Mouse (Mus musculus): ENCODE results near the gene Kpna1. TPM values are rescaled to one million over a fixed set of nuclear protein-coding genes. Genes with fewer than 3 reads are reported as not detected.

Kpna1 gene
- total RNA-seq, 2 experiments from 2014 or later = 50.6 to 55.9 TPM

- DNase-seq = no peak
Observed at GRCm38 (mm10) chr16:36069819-36070575, 91.4 kb downstream of the Kpna1 start.

GRCm38 (mm10) chr16:36071071-36071449 is 92.5 kb downstream of the Kpna1 start:
- DNase-seq = no peak

DNA sequence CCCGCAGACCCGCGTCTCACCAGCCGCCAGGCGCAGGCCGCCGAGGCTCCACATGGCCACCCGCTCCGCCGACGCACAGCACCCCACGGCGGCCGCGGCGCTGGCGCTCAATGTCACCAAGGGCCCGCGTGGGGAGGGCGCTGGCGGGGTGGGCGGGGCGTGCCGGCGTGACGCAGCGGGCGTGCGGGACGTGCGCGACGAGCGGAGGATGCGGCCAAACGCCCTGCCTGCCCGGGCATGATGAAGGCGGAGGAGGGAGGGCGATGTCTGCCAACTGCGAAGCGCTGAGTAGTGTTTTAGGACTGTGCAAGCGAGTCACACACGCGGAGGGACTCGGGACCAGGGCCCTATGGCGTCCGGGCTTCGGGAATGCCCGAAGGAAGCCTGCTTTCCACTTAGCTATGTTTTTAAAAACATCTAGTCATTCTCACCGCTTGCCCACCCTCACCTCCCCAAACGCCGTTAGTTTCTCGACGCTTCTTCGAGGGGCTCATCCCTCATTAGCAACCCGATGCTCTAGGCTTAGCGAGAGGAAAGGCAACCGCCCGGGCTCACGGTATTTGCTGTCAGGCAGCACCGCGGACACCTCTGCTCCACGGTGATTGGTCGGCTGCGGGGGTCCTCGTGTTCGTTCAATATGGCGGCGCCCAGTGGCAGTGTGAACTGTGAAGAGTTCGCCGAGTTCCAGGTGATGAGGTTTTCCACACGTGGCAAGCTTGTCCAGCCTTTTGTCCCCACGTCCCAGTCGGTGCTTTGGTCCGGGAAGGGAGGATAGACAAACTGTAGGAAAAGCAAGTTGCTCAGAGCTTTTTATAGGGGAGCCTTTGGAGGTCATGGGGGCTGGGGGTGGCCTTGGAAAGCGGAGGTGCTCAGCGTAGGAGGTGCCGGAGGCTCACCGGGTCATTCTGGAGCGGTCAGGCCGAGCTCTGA is 93.2 kb downstream of the Kpna1 start, which contains the start of the genes Fam162a and Ccdc58:
Gene Fam162a, minus strand, starts transcription at position 145 of the 930 bp plus-strand sequence.
Gene Ccdc58, plus strand, starts transcription at position 236 of the 930 bp plus-strand sequence.
- DNase-seq = peak; percentile 97

- no peak for DNase-seq
Observed at GRCm38 (mm10) chr16:36072410-36073011, 94.0 kb downstream of the Kpna1 start.

- no peak for DNase-seq
Observed at GRCm38 (mm10) chr16:36074772-36075171, 96.2 kb downstream of the Kpna1 start.

DNA sequence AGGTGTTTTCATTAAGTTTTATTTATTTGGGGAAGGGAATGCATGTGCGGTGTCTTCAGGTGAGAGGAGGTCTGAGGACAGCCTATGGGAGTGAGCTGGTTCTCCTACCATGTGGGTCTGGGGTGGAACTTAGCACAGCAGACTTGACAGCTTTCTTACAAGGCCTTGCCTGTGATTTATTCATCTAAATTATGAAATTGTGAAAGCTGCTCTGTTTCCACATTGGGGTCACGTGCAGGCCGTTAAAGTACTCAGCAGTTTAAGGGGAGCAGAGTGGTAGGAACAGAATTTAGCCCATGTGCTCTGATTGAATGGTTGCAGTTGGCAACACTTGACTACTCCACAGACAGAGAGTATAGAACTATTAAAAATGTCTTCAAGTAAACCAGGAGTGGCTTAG is 101.4 kb downstream of the Kpna1 start:
- DNase-seq = no peak

Other genes with a start within 250 kb of the Kpna1 start
- 10 to 100 TPM; 27.0 to 30.1 TPM for gene Dirc2, start 209.4 kb upstream of the Kpna1 start, total RNA-seq (2021)
- 1 to 10 TPM; 4.2 to 4.7 TPM for gene Hspbap1, start 208.4 kb upstream of the Kpna1 start, total RNA-seq (2021)
- gene Parp14, start 107.2 kb upstream of the Kpna1 start, total RNA-seq (2021) = 10 to 100 TPM in 1 of 2 experiments, 1 to 10 TPM in 1; 7.2 to 12.1 TPM
- gene Parp9, start 40.3 kb upstream of the Kpna1 start, total RNA-seq (2021) = 10 to 100 TPM; 12.5 to 16.4 TPM
- 10 to 100 TPM in 1 of 2 experiments, 1 to 10 TPM in 1; 8.7 to 10.1 TPM for gene Dtx3l, start 39.6 kb upstream of the Kpna1 start, total RNA-seq (2021)
- 1 to 10 TPM; 4.3 to 5.3 TPM for gene Wdr5b, start 62.4 kb downstream of the Kpna1 start, total RNA-seq (2021)
- gene Fam162a, start 92.8 kb downstream of the Kpna1 start, total RNA-seq (2021) = 100 to 1,000 TPM; 181 to 193 TPM
- gene Ccdc58, start 92.9 kb downstream of the Kpna1 start, total RNA-seq (2021) = 10 to 100 TPM; 57.9 to 74.7 TPM
- gene Csta1, start 152.5 kb downstream of the Kpna1 start, total RNA-seq (2021) = not detected
- gene Stfa2l1, start 178.1 kb downstream of the Kpna1 start, total RNA-seq (2021) = 1 to 10 TPM; 7.6 to 9.0 TPM
- gene Gm5483, start 205.5 kb downstream of the Kpna1 start, total RNA-seq (2021) = 10 to 100 TPM in 1 of 2 experiments, 1 to 10 TPM in 1; 10.0 to 12.4 TPM
- not detected for gene Gm5416, start 231.7 kb downstream of the Kpna1 start, total RNA-seq (2021)
- gene 2010005H15Rik, start 242.7 kb downstream of the Kpna1 start, total RNA-seq (2021) = 1 to 10 TPM; 2.3 to 2.6 TPM